Mouse (Mus musculus) skeletal muscle tissue, adult 2 months (tissue): ENCODE results near the gene 4932438A13Rik.
A peak's percentile ranks its signal among the peaks of the same experiment; 100 is the strongest.

Experiments
- DNase-seq: peaks from one replicate; pipeline ENCODE4 v3.0.0-alpha.2; 2012; ENCODE audit warnings: low read depth, low spot score

Gene 4932438A13Rik

GRCm38 (mm10) chr3:36918322-36918721, 55.4 kb downstream of the 4932438A13Rik start:
- DNase-seq, result no peak

DNA sequence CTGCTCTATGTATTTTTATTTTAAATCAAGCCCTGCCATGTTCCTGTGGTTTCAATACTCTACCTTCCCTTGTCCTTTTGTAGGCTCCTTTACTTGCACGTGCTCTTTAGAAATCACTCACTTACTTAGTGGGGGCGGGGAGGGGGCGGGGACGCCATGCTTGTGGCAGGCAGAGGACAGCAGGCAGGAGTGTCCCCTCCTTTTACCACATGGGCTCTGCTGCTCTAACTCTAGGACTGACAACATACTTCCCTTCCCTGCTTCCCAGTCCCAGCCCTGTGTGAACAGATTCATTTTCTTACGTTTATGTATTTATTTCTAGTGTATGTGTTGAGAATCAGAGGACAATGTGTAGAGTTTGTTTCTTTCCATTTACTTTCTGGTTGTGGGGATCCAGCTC, 78.7 kb downstream of the 4932438A13Rik start:
- DNase-seq, result no peak

DNA sequence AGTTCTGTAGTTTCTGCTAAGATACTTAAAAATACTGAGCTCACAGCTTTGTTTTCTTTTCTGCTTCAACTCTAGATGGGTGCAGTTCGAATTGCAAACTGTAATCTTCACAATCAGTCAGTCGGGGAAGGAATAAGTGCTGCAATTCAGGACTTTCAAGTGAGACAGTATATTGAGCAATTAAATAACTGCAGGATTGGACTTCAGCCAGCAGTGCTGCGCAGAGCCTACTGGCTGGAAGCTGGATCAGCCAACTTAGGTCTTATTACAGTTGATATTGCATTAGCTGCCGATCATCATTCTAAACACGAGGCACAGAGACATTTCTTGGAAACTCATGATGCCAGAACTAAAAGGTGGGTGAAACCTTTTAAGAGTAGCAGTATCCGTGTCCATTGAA, 79.2 kb downstream of the 4932438A13Rik start:
- DNase-seq, result peak; percentile 43

- DNase-seq, result no peak
Measured at GRCm38 (mm10) chr3:36943706-36944105, 80.8 kb downstream of the 4932438A13Rik start.

GRCm38 (mm10) chr3:37037979-37038378, 175.1 kb downstream of the 4932438A13Rik start:
- DNase-seq, result no peak

DNA sequence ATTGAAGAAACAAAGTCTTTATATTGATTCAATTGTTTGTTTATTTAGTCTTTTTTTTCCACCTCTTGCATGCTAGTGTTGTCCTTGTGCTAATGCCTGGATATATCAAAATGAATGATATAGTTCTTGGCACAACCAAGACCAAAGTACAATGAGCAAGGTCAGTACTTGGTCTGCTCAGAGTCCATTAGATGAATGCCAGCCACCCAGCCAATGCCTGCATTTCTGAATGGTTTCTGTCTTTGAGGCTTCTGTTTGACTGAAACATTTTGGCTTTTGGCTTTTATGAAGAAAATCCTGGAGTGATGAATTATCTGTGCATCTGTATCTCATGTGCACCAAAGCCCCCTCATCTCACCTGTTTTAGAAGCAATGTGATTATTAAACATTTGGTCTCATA, 176.9 kb downstream of the 4932438A13Rik start:
- no peak for DNase-seq

GRCm38 (mm10) chr3:37051491-37051890, 188.6 kb downstream of the 4932438A13Rik start:
- DNase-seq, result no peak

DNA sequence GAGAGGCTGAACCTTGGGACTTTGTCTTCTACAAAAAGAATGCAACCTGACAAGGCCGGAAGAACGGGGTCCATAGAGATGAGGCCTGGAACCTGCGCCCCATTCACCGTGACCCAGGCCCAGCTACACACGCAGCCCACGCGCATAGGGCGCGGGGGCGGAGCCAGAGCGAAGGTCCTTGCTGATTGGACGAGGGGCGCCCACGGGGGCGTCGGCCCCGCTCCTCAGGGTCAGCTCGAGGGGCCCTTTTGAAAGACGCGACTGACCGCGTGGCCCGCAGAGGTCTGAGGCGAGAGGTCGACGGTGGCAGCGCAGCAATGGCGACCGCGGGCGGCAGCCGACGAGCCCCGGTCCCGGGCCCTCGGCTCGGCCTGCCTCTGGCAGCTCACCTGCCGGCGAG, 200.5 kb downstream of the 4932438A13Rik start, which contains the start of gene Adad1:
TSS of gene Adad1 (plus strand) at position 122 of the 400 bp plus-strand sequence.
- DNase-seq, result no peak

DNA sequence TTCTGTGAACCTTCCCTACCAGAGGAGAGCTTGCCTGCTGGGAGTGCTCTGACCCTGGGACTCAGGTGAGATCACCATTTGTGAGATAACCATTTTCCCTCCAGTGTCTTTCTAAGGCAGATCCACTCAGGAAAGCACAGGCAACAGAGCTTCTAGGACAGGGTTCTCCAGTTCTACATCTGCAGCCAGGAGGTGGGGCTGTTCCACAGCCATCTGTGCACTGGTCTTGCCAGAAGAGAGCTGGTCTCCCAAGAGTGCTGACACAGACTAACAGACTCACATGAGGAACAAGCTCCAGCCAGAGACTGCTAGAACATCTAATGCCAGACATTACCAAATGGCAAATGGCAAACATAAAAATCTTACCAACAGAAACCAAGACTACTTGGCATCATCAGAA, 210.3 kb downstream of the 4932438A13Rik start:
- peak; percentile 45 for DNase-seq

- no peak for DNase-seq
Measured at GRCm38 (mm10) chr3:37084860-37085259, 222.0 kb downstream of the 4932438A13Rik start.

GRCm38 (mm10) chr3:37090721-37091120, 227.8 kb downstream of the 4932438A13Rik start:
- DNase-seq, result no peak
